Mouse (Mus musculus) small intestine, adult 2 months (tissue): ENCODE data around the gene E430018J23Rik.

ENCODE experiments used
- CTCF ChIP-seq: fragments of 200-500 bp; IDR thresholded peaks from 2 replicates; pipeline ENCODE4 v1.5.1; 2012; ENCODE audit warnings: low read depth, mild to moderate bottlenecking, control low read depth, inconsistent platforms, low read length, moderate library complexity, mixed read lengths; ENCODE audit not compliant: insufficient replicate concordance, insufficient read length; ENCODE audit errors: extremely low read depth
- POLR2A ChIP-seq: fragments of 200-500 bp; IDR thresholded peaks from 2 replicates; pipeline ENCODE4 v1.6.1; 2012; ENCODE audit warnings: low read depth, mild to moderate bottlenecking, control low read depth, inconsistent platforms, low read length, moderate library complexity

GRCm38 (mm10) chr7:127360265-127360664 lies 33.2 kb downstream of the E430018J23Rik start:
- TF ChIP-seq CTCF (no peak), POLR2A (no peak)
